Comparison of ENCODE assay signal across 11 mouse cellular contexts in genomic region chr14:122451551-122452145, GRCm38 (mm10). TPM values are rescaled to one million over a fixed set of nuclear protein-coding genes. Genes with fewer than 3 reads are reported as not detected.
DNase-seq lines count a peak whose midpoint lies in the region; ATAC-seq lines count a peak whose summit lies in the region.
"Had no signal": no experiment of that assay in that cellular context is flagged by ENCODE, and none has a peak within 500 bp of the region (broad histone marks: within the 10 kb centered on the region; RNA-seq: fewer than 3 reads in every experiment).

No protein-coding gene starts in this region.

- WGBS in intestine, embryonic 14.5 days: 64% methylated on average over 5 of the region's 5 CpGs
- WGBS in intestine, embryonic 16.5 days: 68% methylated on average over 5 of the region's 5 CpGs
- WGBS in forebrain, embryonic 15.5 days: 56% methylated on average over 5 of the region's 5 CpGs
- 62% methylated on average over 5 of the region's 5 CpGs for WGBS in limb, embryonic 10.5 days

- H3K9ac ChIP-seq in intestine, embryonic 14.5 days (ENCODE audit: low read length): no peak overlapping the region
- H3K9ac ChIP-seq in intestine, embryonic 16.5 days (ENCODE audit: low read depth, low read length): no peak overlapping the region
- H3K9ac ChIP-seq in forebrain, embryonic 15.5 days (replicated peaks): no peak overlapping the region
- H3K9ac ChIP-seq: liver, embryonic 15.5 days had no signal

- ATAC-seq in intestine, embryonic 14.5 days (replicated peaks; ENCODE audit: low FRiP score, low TSS enrichment, low read depth): no peak
- no peak for ATAC-seq in intestine, embryonic 16.5 days
- ATAC-seq in forebrain, embryonic 15.5 days (replicated peaks): no peak
- no peak for ATAC-seq in frontal cortex, adult (ENCODE audit: low TSS enrichment)

- no peak for DNase-seq in intestine, embryonic 14.5 days (ENCODE audit: low spot score)
- no peak for DNase-seq in limb, embryonic 10.5 days (ENCODE audit: low spot score)
- peak; percentile 39 for DNase-seq in retina, embryonic 14.5 days (ENCODE audit: low spot score)
- no peak for DNase-seq in thymus, postnatal 36 days
- DNase-seq: adrenal gland, adult 8-10 months; layer of hippocampus, adult 9-11 months had no signal

- no peaks in the 10 kb centered on the region for H3K36me3 ChIP-seq in intestine, embryonic 14.5 days (ENCODE audit: control insufficient read depth, insufficient read depth, low read length)
- no peaks in the 10 kb centered on the region for H3K36me3 ChIP-seq in intestine, embryonic 16.5 days (ENCODE audit: control insufficient read depth, insufficient read depth, low read length)
- H3K36me3 ChIP-seq in forebrain, embryonic 15.5 days: no peaks in the 10 kb centered on the region
- H3K36me3 ChIP-seq in limb, embryonic 10.5 days: no peaks in the 10 kb centered on the region
- H3K36me3 ChIP-seq: liver, embryonic 15.5 days had no signal

- peaks cover 2% of the 10 kb centered on the region; the same call in 1 of the 2 replicates for H3K4me1 ChIP-seq in intestine, embryonic 14.5 days (replicated peaks; ENCODE audit: control insufficient read depth, insufficient read depth, low read length)
- H3K4me1 ChIP-seq in intestine, embryonic 16.5 days (ENCODE audit: control insufficient read depth, insufficient read depth, low read length): peaks cover 5% of the 10 kb centered on the region; the same call in 1 of the 2 replicates
- peaks cover 49% of the 10 kb centered on the region for H3K4me1 ChIP-seq in forebrain, embryonic 15.5 days
- H3K4me1 ChIP-seq in limb, embryonic 10.5 days: peaks cover 53% of the 10 kb centered on the region

- H3K9me3 ChIP-seq in intestine, embryonic 14.5 days (ENCODE audit: control insufficient read depth, low read length): no peaks in the 10 kb centered on the region
- H3K9me3 ChIP-seq in intestine, embryonic 16.5 days (ENCODE audit: control insufficient read depth, low read length): no peaks in the 10 kb centered on the region
- H3K9me3 ChIP-seq in forebrain, embryonic 15.5 days: no peaks in the 10 kb centered on the region
- no peaks in the 10 kb centered on the region for H3K9me3 ChIP-seq in limb, embryonic 10.5 days (replicated peaks)
- H3K9me3 ChIP-seq: liver, embryonic 15.5 days had no signal

- 0 out of 2 replicates have a peak overlapping the region, but pooled peaks have one; percentile 23 for H3K4me3 ChIP-seq in intestine, embryonic 14.5 days (ENCODE audit: low read depth, low read length)
- no peak overlapping the region for H3K4me3 ChIP-seq in intestine, embryonic 16.5 days (ENCODE audit: low read length)
- no peak overlapping the region for H3K4me3 ChIP-seq in forebrain, embryonic 15.5 days
- H3K4me3 ChIP-seq in limb, embryonic 10.5 days: peak overlapping the region; percentile 59
- H3K4me3 ChIP-seq: myocyte had no signal

- H3K4me2 ChIP-seq in intestine, embryonic 14.5 days (ENCODE audit: low read length): no peak overlapping the region
- H3K4me2 ChIP-seq in intestine, embryonic 16.5 days (ENCODE audit: low read depth, low read length): no peak overlapping the region
- no peak overlapping the region for H3K4me2 ChIP-seq in forebrain, embryonic 15.5 days (replicated peaks)

- peaks cover 96% of the 10 kb centered on the region for H3K27me3 ChIP-seq in intestine, embryonic 14.5 days (replicated peaks; ENCODE audit: control insufficient read depth, insufficient read depth, low read length)
- peaks cover 71% of the 10 kb centered on the region for H3K27me3 ChIP-seq in intestine, embryonic 16.5 days (replicated peaks; ENCODE audit: control insufficient read depth, insufficient read depth, low read length)
- peaks cover 37% of the 10 kb centered on the region for H3K27me3 ChIP-seq in forebrain, embryonic 15.5 days
- peaks cover 52% of the 10 kb centered on the region for H3K27me3 ChIP-seq in limb, embryonic 10.5 days (ENCODE audit: low read depth, poor library complexity, severe bottlenecking)

- no peak overlapping the region for H3K27ac ChIP-seq in intestine, embryonic 14.5 days (ENCODE audit: low read depth)
- H3K27ac ChIP-seq in intestine, embryonic 16.5 days (ENCODE audit: low read length): no peak overlapping the region
- H3K27ac ChIP-seq in forebrain, embryonic 15.5 days (replicated peaks): peak overlapping the region; percentile 74; the same call in 1 of the 2 replicates
- peak overlapping the region; percentile 86; the same call in 1 of the 2 replicates for H3K27ac ChIP-seq in limb, embryonic 10.5 days
- H3K27ac ChIP-seq: liver, embryonic 15.5 days had no signal

RNA-seq across cellular contexts. Expression of gene Gm5089, which starts 0.7 kb away (rescaled TPM):
- polyA plus RNA-seq in intestine, embryonic 14.5 days (2014; fragmentation: Nextera tagmentation; extraction: Ambion mirVana): not detected in 2 replicates
- polyA plus RNA-seq in intestine, embryonic 16.5 days (2015; fragmentation: Nextera tagmentation; extraction: Ambion mirVana): not detected in 2 replicates
- polyA plus RNA-seq in forebrain, embryonic 15.5 days (2015; fragmentation: Nextera tagmentation; extraction: Ambion mirVana): 0.74 and 0.75 TPM in 2 replicates
- polyA plus RNA-seq in limb, embryonic 10.5 days (2016; fragmentation: Nextera tagmentation; extraction: Ambion mirVana): 0.36 and 0.56 TPM in 2 replicates
- polyA plus RNA-seq: liver, embryonic 15.5 days; myocyte had no signal

RNA-seq across cellular contexts. Expression of gene Zic5, which starts 13.8 kb away (rescaled TPM):
- not detected in 2 replicates for polyA plus RNA-seq in intestine, embryonic 14.5 days (2014; fragmentation: Nextera tagmentation; extraction: Ambion mirVana)
- not detected in 2 replicates for polyA plus RNA-seq in intestine, embryonic 16.5 days (2015; fragmentation: Nextera tagmentation; extraction: Ambion mirVana)
- 14.2 and 15.2 TPM in 2 replicates for polyA plus RNA-seq in forebrain, embryonic 15.5 days (2015; fragmentation: Nextera tagmentation; extraction: Ambion mirVana)
- 13.8 and 14.9 TPM in 2 replicates for polyA plus RNA-seq in limb, embryonic 10.5 days (2016; fragmentation: Nextera tagmentation; extraction: Ambion mirVana)
- polyA plus RNA-seq: liver, embryonic 15.5 days had no signal

RNA-seq across cellular contexts. Expression of gene Zic2, which starts 23.6 kb away (rescaled TPM):
- not detected in 2 replicates for polyA plus RNA-seq in intestine, embryonic 14.5 days (2014; fragmentation: Nextera tagmentation; extraction: Ambion mirVana)
- polyA plus RNA-seq in intestine, embryonic 16.5 days (2015; fragmentation: Nextera tagmentation; extraction: Ambion mirVana): not detected in 2 replicates
- polyA plus RNA-seq in forebrain, embryonic 15.5 days (2015; fragmentation: Nextera tagmentation; extraction: Ambion mirVana): 8.4 and 9.3 TPM in 2 replicates
- 5.0 and 5.1 TPM in 2 replicates for polyA plus RNA-seq in limb, embryonic 10.5 days (2016; fragmentation: Nextera tagmentation; extraction: Ambion mirVana)
- polyA plus RNA-seq: liver, embryonic 15.5 days had no signal

RNA-seq across cellular contexts. Expression of gene Gm10837, which starts 38.7 kb away (rescaled TPM):
- not detected in 2 replicates for polyA plus RNA-seq in intestine, embryonic 14.5 days (2014; fragmentation: Nextera tagmentation; extraction: Ambion mirVana)
- polyA plus RNA-seq in intestine, embryonic 16.5 days (2015; fragmentation: Nextera tagmentation; extraction: Ambion mirVana): not detected in 2 replicates
- 0.57 and 0.63 TPM in 2 replicates for polyA plus RNA-seq in forebrain, embryonic 15.5 days (2015; fragmentation: Nextera tagmentation; extraction: Ambion mirVana)
- not detected in 2 replicates for polyA plus RNA-seq in limb, embryonic 10.5 days (2016; fragmentation: Nextera tagmentation; extraction: Ambion mirVana)
- polyA plus RNA-seq: liver, embryonic 15.5 days; myocyte had no signal

Comparison
In these comparisons a context has a peak if more than half of its experiments do, and no peak if none do; other contexts are left out.
1. H3K4me3 ChIP-seq: peak in intestine, embryonic 14.5 days (single experiment) and limb, embryonic 10.5 days (single experiment); none in intestine, embryonic 16.5 days (single experiment) and forebrain, embryonic 15.5 days (single experiment).
2. H3K27ac ChIP-seq: peak in forebrain, embryonic 15.5 days (single experiment) and limb, embryonic 10.5 days (single experiment); none in intestine, embryonic 14.5 days (single experiment) and intestine, embryonic 16.5 days (single experiment).
3. RNA of gene Zic5, which starts 13.8 kb away (polyA plus RNA-seq): 13.8 to 14.9 TPM in limb, embryonic 10.5 days and 14.2 to 15.2 TPM in forebrain, embryonic 15.5 days; not detected in intestine, embryonic 14.5 days and not detected in intestine, embryonic 16.5 days; every median in the first group is over 10 times any median in the second.